Mouse (Mus musculus): ENCODE data around the gene En2. TPM values are rescaled to one million over a fixed set of nuclear protein-coding genes. Genes with fewer than 3 reads are reported as not detected.

Gene En2
- total RNA-seq, 2 experiments from 2014 or later: not detected

DNA sequence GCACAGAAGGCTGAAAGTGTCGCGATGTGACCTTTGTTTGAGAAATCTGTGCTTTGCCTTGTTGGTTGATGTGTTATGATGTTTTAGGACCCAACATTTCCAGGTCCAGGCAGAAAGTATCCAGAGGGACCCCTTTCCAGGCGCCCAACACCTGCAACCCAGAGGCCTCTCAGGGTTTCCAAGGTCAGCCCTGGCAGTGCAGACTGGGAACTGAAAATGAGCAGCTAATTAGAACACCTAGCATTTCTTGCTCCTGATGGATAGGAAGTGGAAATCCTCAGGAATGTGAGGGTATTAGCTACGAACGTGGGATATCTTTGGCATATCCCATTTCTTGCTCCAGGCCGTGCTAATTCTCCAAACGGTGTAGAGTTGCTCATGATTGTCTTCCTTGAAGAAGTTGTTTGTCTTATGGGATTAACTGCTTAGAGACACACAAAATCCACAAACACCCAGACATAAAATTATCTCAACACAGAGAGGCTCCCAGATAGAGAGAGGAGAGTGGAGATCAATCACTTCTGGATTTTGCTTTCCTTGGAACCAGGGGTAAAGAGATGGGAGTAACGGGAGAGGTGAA is 5.5 kb upstream of the En2 start:
- ATAC-seq (replicated peaks; ENCODE audit: poor library complexity): no peak

DNA sequence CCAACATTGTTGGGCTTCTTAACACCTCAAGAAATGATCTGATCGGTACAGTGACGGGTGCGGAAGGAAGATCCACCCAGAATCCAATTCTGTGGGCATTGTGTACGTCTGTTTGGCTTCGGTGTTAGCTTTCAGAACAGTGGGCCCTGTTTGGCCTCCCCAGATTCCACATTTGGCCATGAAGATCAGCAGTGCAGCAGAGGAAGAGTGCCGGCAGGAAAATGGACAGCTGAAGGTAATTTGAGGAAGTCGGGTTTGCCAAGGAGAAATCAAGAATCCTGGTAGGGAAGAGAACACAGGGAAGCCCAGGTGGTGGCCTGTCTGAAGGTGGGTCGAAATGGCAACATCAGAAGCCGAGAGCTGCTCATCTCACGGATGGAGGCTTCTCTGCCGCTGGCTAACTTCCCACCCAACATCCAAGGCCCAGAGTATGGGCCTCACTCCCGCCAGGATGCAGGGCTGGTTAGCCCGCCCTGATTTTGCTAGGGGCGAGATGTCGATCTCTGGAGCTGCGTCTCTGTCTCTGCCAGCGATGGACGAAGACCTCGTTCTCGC is 4.0 kb upstream of the En2 start:
- ATAC-seq (replicated peaks; ENCODE audit: poor library complexity): no peak

DNA sequence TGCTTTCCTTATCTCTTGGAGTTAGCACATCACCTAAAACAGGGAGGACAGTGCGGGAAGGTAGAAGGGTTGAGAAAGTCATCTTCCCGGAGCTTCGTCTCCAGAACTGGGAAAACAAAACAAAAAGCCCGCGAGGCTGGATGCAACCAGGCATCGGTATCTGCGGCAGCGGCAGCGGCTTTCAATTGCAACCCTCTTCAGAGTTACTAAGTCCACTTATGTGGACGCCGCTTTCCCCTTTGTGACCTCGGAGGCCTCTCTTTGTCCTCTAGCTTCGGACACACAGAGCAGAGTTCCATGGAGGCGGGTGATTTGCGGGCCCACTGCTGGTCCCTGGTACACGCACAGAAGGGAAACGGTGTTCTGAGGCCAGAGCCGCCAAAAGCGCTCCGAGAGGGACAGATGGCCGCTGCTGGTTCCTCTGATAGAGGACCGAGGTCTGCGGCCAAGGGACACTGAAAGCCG is 3.5 kb upstream of the En2 start:
- ATAC-seq (replicated peaks; ENCODE audit: poor library complexity): no peak

DNA sequence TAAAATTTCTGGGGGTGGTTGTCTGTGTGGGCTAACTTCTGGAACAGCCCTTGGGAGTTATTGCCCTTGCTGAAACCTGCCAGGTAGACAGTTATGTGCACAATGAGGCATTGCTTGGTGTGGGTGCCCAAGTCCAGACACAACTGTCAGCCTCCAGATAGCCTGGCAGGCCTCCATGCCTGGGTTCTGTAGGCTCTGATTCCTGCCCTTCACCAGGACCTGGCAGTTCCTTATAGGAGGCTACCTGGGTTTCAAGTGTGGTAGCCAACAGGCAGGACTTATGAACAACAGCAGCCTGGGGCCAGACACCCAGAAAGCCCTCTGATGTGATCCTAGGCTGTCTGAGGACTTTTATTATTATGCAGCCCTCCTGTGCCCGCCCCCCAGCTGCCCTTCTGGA is 1.6 kb upstream of the En2 start:
- ATAC-seq (replicated peaks; ENCODE audit: poor library complexity): no peak

DNA sequence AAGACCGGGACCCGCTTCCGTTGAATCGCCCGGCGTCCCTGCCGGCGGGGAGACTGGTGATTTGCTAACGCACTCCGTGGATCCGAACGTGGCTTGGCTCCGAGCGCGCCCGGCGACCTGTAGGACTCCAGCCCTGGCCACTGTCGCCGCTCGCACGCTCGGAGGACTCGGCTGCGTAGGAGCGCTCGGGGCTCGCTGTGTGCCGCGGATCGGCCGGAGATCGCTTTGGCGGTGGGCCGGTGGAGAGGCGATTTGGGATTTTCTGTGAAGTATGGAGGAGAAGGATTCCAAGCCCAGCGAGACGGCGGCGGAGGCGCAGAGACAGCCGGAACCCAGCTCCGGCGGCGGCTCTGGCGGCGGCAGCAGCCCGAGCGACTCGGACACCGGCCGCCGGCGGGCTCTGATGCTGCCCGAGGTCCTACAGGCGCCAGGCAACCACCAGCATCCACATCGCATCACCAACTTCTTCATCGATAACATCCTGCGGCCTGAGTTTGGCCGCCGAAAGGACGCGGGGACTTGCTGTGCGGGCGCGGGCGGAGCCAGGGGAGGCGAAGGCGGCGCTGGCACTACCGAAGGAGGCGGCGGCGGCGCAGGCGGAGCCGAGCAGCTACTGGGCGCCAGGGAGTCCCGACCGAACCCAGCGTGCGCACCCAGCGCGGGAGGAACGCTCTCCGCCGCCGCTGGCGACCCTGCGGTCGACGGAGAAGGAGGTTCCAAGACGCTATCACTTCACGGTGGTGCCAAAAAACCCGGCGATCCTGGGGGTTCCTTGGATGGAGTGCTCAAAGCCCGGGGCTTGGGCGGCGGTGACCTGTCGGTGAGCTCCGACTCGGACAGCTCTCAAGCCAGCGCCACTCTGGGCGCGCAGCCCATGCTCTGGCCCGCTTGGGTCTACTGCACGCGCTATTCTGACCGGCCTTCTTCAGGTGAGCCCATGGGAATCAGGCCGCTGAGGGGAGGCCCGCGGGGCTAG is 1.1 kb downstream of the En2 start:
- peak; percentile 44 for ATAC-seq (replicated peaks; ENCODE audit: poor library complexity)

DNA sequence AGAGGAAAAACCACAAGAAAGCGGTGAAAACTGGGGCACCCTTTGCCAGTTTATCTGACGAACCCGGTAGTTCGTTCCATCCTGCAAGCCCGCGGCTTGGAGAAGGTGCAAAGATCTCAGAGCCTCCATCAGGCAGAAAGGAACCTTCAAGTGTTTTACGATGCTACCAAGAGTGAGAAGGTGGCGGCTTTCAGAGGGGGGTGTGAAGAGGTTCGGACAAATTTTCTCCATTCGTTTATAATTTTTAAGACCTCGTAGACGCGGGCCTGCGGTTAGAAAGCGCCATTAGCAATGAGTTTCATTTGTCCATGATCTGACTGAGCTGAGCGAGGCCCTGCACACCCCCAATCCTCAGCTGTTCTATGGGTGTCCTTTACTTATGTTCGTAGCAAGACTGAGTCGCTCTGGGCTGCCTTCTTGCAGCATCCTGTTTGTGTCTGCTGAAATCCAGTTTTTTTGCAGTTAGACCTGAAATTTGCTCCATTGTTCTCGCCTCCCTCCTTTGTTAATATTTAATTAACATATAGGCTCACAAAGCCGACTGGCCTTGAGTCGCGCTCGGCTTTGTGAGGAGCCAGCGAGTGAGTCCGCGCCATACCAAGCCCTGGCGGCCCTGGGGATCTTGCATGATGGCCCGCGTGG is 2.2 kb downstream of the En2 start:
- ATAC-seq (replicated peaks; ENCODE audit: poor library complexity): no peak

DNA sequence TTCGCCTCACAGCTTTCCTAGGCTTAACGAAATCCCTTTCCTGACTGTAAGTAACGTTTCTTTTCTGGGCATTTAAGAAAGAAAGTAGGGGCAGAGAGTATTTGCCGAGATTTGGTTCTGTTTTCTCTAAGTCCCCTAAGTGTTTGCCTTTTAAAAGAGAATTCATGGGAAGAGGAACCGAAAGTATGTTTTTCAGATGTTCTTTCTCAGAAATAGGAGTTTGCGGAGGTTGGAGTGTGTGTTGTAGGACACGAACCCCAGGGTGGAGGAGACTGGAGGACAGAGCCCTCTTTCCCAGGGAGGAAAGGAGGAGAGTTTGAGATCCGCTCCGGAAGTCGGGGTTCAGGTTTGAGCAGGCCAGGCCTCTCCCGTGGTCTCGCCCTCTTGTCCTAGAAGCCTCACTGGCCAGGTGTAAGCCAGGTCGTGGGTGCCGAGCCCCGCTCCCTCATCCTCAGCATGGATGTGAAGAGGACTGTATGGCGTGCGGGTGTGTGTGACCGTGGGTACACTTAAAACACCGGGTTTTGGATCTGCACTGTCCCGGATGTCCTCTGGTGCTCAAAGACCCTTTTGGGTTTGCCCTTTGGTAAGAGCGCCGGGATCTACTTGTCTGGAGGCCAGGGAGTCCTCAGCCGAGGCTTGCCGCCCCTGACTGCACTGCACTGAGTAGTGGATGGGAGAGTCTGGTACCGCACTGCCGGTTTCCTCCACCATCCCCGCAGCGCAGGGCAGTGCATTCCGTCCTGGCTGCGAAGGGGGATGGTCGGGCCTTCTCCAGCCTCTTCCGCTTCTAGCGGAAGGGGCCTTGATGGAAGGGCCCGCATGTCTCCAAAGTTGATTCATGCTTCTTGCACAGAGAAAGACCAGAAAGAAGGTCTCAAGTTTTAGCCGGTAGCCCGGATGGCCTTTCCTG is 3.0 kb downstream of the En2 start:
- no peak; the same call in 1 of the 2 replicates for ATAC-seq (replicated peaks; ENCODE audit: poor library complexity)

DNA sequence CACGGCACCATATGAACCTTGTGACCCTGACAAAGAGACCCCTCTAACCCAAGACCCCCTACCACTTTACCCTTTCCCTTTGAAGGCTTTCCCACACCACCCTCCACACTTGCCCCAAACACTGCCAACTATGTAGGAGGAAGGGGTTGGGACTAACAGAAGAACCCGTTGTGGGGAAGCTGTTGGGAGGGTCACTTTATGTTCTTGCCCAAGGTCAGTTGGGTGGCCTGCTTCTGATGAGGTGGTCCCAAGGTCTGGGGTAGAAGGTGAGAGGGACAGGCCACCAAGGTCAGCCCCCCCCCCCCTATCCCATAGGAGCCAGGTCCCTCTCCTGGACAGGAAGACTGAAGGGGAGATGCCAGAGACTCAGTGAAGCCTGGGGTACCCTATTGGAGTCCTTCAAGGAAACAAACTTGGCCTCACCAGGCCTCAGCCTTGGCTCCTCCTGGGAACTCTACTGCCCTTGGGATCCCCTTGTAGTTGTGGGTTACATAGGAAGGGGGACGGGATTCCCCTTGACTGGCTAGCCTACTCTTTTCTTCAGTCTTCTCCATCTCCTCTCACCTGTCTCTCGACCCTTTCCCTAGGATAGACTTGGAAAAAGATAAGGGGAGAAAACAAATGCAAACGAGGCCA is 3.8 kb downstream of the En2 start:
- no peak for ATAC-seq (replicated peaks; ENCODE audit: poor library complexity)

DNA sequence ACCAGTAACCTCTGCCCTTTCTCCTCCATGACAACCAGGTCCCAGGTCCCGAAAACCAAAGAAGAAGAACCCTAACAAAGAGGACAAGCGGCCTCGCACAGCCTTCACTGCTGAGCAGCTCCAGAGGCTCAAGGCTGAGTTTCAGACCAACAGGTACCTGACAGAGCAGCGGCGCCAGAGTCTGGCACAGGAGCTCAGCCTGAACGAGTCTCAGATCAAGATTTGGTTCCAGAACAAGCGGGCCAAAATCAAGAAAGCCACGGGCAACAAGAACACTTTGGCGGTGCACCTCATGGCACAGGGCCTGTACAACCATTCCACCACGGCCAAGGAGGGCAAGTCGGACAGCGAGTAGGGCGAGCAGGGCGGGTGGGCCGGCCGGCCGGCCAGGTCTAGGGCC is 4.6 kb downstream of the En2 start:
- ATAC-seq (replicated peaks; ENCODE audit: poor library complexity): no peak

DNA sequence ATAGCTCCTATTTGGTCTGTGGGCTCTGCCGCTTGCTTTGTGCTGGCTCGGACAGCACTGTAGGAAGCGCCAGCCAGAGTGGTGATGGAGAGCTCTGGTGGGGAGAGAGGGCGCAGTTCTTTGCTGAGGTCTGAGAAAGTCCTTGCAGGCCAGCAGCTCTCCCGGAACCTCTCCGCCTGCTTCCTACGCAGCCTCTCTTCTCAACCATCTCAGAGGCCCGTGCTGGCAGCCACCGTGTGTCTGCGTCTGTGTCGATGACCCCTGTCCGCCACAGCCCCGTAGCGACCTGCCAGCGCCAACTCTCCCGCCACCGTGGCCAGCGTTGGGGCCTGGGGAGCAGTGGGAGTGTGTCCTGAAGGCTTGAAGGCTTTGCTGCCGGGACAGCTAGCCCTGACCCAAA is 5.4 kb downstream of the En2 start:
- no peak for ATAC-seq (replicated peaks; ENCODE audit: poor library complexity)

DNA sequence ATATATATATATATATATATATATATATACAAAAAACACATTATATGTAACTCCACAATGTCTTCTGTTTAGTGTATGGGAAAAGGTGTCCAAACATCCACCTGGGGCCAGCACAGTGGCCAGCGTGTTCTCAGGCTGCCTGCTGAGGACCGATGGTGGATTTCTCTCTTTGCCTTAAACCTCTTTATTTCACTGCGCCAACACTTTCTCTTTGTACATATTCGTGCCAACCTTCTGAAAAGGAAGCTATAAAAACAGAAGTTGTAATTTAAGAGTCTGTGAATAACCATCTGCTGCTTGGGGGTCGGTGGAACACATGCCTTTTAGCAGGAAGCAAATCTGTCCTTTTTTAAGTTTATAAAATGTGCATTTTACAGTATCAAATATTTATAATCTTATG is 6.2 kb downstream of the En2 start:
- ATAC-seq (replicated peaks; ENCODE audit: poor library complexity): no peak

DNA sequence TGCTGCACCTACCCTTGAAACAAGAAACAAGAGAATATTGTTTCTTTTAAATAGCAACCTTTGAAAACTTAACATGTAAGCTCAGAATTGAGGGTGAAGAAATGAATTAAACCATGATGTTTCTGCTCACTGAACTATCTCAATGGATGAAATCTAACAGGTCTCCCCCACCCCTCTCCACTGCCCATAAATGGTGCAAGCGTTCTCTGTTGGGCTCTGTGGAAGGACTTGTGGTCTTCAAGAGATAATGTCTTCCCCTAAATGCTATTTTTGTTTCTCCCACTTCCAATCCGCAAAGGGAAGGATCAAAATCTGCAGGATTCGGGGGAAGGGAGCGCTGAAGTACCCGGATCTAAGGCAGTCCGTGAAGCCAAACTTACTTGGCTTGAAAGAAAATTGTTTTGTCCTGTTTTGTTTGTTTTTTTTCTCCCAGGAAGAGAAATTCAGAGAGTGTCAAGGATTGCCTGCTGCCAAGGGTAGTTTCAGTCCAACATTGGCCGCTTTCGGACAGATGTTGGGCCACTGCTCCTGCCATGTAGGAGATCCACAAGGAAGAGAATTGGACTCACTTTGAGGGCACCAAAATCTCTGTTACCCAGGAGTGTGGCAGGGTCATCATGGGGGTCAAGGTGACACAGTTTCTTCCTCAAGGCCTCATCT is 6.9 kb downstream of the En2 start:
- ATAC-seq (replicated peaks; ENCODE audit: poor library complexity): no peak

DNA sequence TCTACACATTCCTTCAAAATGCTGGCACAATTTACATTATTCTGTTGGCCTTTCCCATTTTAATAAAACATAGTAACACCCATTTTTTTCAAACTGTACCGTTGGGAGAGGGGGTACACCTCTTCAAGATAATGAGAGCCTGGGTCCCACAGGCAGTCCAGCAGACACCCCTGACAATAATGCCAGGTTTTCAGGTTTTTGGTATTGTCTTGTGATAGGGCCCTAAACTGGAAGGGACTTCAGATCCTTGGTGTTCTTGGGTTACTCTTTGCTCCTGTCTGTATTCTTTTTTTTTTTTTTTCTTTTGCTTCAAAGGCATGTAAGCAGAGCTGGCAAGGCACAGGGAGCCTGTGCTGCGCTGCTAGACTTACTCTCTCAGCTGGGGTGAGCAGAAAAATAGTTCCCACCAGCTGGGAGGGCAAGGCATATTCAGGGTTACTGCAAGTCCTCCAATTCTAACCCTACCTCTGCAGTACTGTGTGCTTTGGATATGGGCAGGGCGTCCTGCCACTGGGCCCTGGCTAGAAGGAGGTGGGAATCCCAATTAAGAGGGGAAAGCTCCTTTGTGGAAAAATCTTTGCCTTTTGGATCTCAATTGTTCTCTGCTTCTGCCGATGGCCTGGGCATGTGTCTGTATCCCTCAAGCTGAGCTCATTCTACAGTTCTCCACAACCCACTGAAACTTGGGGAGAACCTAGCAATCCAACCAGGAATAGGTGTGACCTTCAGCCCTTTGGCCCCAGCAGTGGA is 7.6 kb downstream of the En2 start:
- no peak for ATAC-seq (replicated peaks; ENCODE audit: poor library complexity)

DNA sequence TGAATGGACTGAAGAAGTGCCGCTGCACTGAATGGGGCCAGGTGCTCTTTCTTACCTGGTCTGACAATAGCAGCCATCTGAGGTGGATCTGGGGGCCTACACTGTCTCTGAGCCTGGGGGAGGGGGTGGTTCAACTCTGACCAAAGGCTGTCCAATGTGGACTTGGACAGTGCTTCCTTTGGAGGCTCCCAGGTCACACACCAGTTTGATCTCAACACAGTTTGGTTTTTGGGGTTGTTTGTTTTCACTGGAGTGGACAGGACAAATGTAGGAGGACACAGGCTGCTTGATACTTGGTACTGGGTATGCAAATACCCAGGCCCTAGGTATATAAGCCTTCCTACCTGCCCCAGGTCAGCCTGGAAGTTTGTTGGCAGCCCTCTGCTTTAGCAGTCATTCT is 8.2 kb downstream of the En2 start:
- no peak for ATAC-seq (replicated peaks; ENCODE audit: poor library complexity)

DNA sequence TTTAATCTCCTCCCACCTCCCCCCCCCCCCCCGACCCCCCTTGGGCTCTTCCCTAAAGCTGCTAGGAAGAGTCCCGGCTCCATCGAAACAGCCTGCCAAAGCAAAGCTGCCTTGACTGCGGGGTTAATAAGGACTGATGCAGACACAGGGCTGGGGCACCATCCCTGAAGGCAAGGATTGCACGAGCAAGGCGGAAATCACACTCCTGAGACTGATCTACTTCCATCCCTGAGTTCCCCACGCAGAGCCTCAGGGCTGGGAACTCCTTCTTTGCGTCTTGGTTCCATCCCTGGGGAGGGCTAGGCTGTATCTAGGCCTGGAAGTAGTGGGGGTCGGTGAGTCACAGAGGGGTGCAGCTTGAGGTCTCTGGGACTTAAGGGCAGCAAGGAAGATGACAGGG is 8.6 kb downstream of the En2 start:
- ATAC-seq (replicated peaks; ENCODE audit: poor library complexity): no peak

DNA sequence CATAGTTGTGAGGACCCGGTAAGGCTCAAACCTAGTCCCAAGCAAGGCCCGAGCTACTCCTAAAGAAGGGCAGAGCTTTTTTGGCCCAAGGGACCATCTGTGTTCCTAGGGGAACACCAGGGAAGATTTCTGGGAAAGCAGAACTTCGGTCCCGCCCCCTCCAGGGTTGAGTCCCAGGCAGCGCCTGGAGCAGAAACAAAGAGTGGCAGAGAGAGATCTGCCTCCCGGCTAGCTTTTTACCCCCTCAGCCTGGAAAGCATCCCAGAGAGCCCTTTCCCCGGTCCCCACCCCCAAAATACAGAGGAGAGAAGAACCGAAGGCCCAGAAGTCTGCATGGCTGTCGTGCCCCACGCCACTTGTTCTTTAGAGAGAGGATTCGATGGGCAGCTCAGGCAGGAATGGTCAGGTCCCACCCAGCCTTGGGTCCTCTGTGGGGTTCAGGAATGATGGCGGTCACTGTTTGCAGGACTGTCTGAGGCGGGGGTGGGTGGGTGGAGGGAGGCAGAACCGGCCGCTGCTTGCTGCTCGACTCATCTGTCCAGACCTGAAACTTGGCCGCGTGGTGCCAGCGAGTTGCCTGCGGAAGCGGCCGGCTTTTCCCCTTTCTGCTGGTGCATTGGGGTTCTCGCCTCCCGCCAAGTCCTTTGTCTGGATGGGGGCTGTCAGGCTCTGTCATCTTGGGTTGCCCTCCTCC is 9.5 kb downstream of the En2 start:
- peak; percentile 37 for ATAC-seq (replicated peaks; ENCODE audit: poor library complexity)

DNA sequence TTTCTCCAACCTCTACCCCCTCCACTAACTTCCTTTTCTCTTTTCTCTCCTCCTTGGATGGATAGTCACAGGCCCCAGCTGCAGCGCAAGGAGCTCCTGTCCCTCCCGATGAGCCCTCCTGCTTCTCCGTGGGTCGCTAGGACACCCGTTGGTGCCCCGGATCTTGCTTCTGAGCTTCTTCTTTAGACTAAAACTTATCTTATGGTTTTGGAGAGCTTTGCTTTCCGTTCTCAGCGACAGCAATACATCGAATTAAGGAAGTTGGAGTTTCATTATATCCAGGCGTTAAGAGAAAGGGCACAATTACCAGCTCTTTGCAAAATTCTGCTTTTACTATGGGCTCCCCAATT is 10.1 kb downstream of the En2 start:
- ATAC-seq (replicated peaks; ENCODE audit: poor library complexity): peak; percentile 45

DNA sequence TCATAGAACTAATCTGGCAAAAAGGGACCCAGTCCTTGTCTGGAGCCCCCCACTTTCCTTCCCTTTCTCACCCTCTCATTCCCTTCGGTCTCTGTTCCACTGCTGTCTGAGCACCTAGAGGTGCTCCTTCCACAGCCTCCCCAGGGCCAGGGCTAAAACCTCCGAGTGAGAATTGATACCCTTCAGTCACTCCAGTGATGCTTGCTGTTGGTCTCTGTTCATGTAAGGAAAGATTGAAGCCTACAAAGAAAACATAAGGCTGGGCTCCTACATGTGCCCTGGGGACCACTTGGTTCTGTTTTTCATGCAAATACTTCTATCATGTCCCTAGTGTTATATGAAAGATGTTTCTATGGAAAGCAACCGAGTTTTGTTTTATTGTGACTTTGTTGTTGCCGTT is 10.5 kb downstream of the En2 start:
- ATAC-seq (replicated peaks; ENCODE audit: poor library complexity): no peak

All from megakaryocyte progenitor cell, adult 5-6 weeks (primary cell).